Mouse (Mus musculus): ENCODE measurements around the gene Cdc26. TPM values are rescaled to one million over a fixed set of nuclear protein-coding genes. Genes with fewer than 3 reads are reported as not detected.

The Cdc26 gene
- polyA plus RNA-seq (2014; fragmentation: Illumina TruSeq; extraction: RNeasy Lipid Tissue Mini Kit (QIAGEN cat#74804); ENCODE audit: low read depth, low replicate concordance): 68.4 TPM

GRCm38 (mm10) chr4:62408601-62409282 lies at the start of gene Cdc26, which contains the start of gene Prpf4:
TSS of gene Cdc26 (minus strand) at chr4:62408642.
TSS of gene Prpf4 (plus strand) at chr4:62408797.

DNA sequence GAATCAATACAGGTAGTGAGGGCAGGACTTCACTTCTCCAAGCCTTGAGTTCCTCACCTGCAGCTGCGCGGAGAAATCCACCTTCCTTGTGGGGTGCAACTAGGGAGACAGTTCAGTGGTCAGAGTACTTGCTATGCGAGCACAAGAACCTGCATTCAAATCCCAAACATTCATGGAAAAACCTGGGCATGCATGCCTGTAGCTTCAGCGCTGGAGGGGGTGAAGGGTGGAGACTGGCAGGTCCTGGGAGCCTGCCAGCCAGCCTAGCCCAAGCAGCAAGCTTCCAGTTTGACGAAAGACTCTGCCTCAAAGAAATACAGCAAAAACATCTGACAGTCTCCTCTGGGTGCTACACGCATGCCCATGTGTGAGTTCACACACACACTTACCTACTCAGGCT lies 26.6 kb upstream of the Cdc26 start, which contains the start of gene Rnf183:
Gene Rnf183 (minus strand): TSS at position 172 of the 400 bp plus-strand sequence.

DNA sequence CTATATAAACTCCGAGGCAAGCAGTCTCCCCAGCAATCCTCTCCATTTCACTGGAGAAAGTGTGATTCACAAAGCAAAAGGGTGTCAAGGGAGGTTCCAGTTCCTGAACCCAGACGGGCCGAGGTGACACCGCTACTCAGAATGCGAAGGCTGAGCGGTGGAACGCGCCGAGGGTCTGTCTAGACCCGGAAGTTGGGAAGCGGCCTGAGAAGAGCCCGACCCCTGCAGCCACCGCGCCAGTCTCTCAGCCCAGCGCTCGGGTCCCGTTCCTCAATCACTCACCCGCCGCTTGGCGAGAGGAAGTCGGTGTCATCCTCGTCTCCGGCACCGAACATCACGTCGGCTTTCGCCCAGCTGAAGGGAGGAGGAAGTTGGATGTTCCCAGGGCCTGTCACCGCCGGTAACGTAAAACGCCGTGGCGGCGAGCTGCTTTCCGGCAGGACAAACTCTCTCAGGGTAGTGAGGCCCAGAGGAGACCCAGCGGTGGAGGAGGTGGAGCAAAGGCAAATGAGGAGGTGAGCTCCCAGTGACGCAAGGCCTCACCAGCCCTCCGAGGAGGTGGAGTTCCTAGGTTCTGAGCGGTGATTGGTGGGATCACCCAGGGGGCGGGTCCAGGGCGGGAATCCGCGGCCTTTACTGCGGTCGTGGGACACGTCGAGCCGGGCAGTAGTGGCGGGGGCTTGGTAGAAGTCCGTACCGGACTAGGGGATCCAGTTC lies 48.2 kb downstream of the Cdc26 start, which contains the start of the genes Fkbp15 and Slc31a1:
Gene Fkbp15 (minus strand): TSS at position 461 of the 717 bp plus-strand sequence.
Gene Slc31a1 (plus strand): TSS at position 640 of the 717 bp plus-strand sequence.

Other genes with a start within 250 kb of the Cdc26 start
- gene Zfp37, start 177.6 kb downstream of the Cdc26 start, polyA plus RNA-seq (2014; fragmentation: Illumina TruSeq; extraction: RNeasy Lipid Tissue Mini Kit (QIAGEN cat#74804); ENCODE audit: low read depth, low replicate concordance): 17.8 TPM
- gene Slc31a2, start 146.1 kb downstream of the Cdc26 start, polyA plus RNA-seq (2014; fragmentation: Illumina TruSeq; extraction: RNeasy Lipid Tissue Mini Kit (QIAGEN cat#74804); ENCODE audit: low read depth, low replicate concordance): 26.8 TPM
- gene Fkbp15, start 48.1 kb downstream of the Cdc26 start, polyA plus RNA-seq (2014; fragmentation: Illumina TruSeq; extraction: RNeasy Lipid Tissue Mini Kit (QIAGEN cat#74804); ENCODE audit: low read depth, low replicate concordance): 17.0 TPM
- gene Slc31a1, start 47.9 kb downstream of the Cdc26 start, polyA plus RNA-seq (2014; fragmentation: Illumina TruSeq; extraction: RNeasy Lipid Tissue Mini Kit (QIAGEN cat#74804); ENCODE audit: low read depth, low replicate concordance): 147 TPM
- 29.9 TPM for gene Prpf4, start 155 bp upstream of the Cdc26 start, polyA plus RNA-seq (2014; fragmentation: Illumina TruSeq; extraction: RNeasy Lipid Tissue Mini Kit (QIAGEN cat#74804); ENCODE audit: low read depth, low replicate concordance)
- not detected for gene Rnf183, start 26.6 kb upstream of the Cdc26 start, polyA plus RNA-seq (2014; fragmentation: Illumina TruSeq; extraction: RNeasy Lipid Tissue Mini Kit (QIAGEN cat#74804); ENCODE audit: low read depth, low replicate concordance)
- 1.0 TPM for gene Wdr31, start 62.3 kb upstream of the Cdc26 start, polyA plus RNA-seq (2014; fragmentation: Illumina TruSeq; extraction: RNeasy Lipid Tissue Mini Kit (QIAGEN cat#74804); ENCODE audit: low read depth, low replicate concordance)
- gene Bspry, start 71.4 kb upstream of the Cdc26 start, polyA plus RNA-seq (2014; fragmentation: Illumina TruSeq; extraction: RNeasy Lipid Tissue Mini Kit (QIAGEN cat#74804); ENCODE audit: low read depth, low replicate concordance): 0.35 TPM
- not detected for gene Hdhd3, start 94.8 kb upstream of the Cdc26 start, polyA plus RNA-seq (2014; fragmentation: Illumina TruSeq; extraction: RNeasy Lipid Tissue Mini Kit (QIAGEN cat#74804); ENCODE audit: low read depth, low replicate concordance)
- 1.2 TPM for gene Alad, start 111.3 kb upstream of the Cdc26 start, polyA plus RNA-seq (2014; fragmentation: Illumina TruSeq; extraction: RNeasy Lipid Tissue Mini Kit (QIAGEN cat#74804); ENCODE audit: low read depth, low replicate concordance)
- gene Pole3, start 116.4 kb upstream of the Cdc26 start, polyA plus RNA-seq (2014; fragmentation: Illumina TruSeq; extraction: RNeasy Lipid Tissue Mini Kit (QIAGEN cat#74804); ENCODE audit: low read depth, low replicate concordance): 75.5 TPM
- gene 4933430I17Rik, start 116.7 kb upstream of the Cdc26 start, polyA plus RNA-seq (2014; fragmentation: Illumina TruSeq; extraction: RNeasy Lipid Tissue Mini Kit (QIAGEN cat#74804); ENCODE audit: low read depth, low replicate concordance): not detected
- 2.5 TPM for gene Rgs3, start 151.2 kb upstream of the Cdc26 start, polyA plus RNA-seq (2014; fragmentation: Illumina TruSeq; extraction: RNeasy Lipid Tissue Mini Kit (QIAGEN cat#74804); ENCODE audit: low read depth, low replicate concordance)